ENCODE assay signal across 29 mouse cellular contexts in the genomic region with DNA sequence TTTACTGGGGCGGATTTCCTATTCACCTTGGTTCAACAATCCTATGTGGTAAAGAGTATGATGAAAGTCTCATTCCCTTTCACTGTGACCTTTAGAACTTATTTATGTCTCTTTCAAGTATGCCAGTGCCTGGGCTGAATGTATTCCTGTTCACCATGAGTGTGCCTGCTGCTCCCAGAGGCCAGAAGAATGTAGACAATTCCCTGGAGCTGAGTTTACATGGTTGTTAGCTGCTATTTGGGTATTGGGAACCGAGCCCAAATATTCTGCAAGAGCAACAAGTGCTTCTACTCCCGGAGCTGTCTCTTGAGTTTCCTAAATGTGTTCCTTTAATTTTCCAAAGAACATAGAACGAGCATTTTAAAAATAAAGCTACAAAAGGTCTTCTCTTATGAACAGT.
DNase-seq lines count a peak whose midpoint lies in the region; ATAC-seq and TF ChIP-seq lines count a peak whose summit lies in the region.
"Had no signal": no experiment of that assay in that cellular context is flagged by ENCODE, and none has a peak within 500 bp of the region (broad histone marks: within the 10 kb centered on the region; RNA-seq: fewer than 3 reads in every experiment).

No protein-coding gene starts in this region.

- no peak for TF ChIP-seq CTCF in hindbrain, postnatal 0 days (IDR thresholded peaks at IDR 0.05; ENCODE audit: low read depth)
- TF ChIP-seq CTCF in heart, postnatal 0 days (IDR thresholded peaks at IDR 0.05; ENCODE audit: low read depth) = no peak

- 68% methylated on average over 4 of the region's 4 CpGs for WGBS in heart, embryonic 11.5 days (ENCODE audit: insufficient replicate concordance)
- WGBS in hindbrain, postnatal 0 days = 58% methylated on average over 4 of the region's 4 CpGs
- 82% methylated on average over 4 of the region's 4 CpGs for WGBS in hindbrain, embryonic 14.5 days
- whole genome bisulfite sequencing in heart, postnatal 0 days = 40% methylated on average over 4 of the region's 4 CpGs

- H3K36me3 ChIP-seq in heart, embryonic 11.5 days (ENCODE audit: control insufficient read depth, insufficient read depth, low read length) = no peaks in the 10 kb centered on the region
- no peaks in the 10 kb centered on the region for H3K36me3 ChIP-seq in hindbrain, postnatal 0 days (ENCODE audit: insufficient read depth, low read length)
- H3K36me3 ChIP-seq in hindbrain, embryonic 14.5 days (replicated peaks; ENCODE audit: control insufficient read depth, insufficient read depth) = no peaks in the 10 kb centered on the region
- no peaks in the 10 kb centered on the region for H3K36me3 ChIP-seq in heart, postnatal 0 days (replicated peaks; ENCODE audit: control insufficient read depth, insufficient read depth, low read length)
- H3K36me3 ChIP-seq: embryonic facial prominence, embryonic 12.5 days; hindbrain, embryonic 13.5 days; kidney, embryonic 15.5 days; limb, embryonic 12.5 days; midbrain, embryonic 13.5 days had no signal

- H3K4me1 ChIP-seq in heart, embryonic 11.5 days (ENCODE audit: control insufficient read depth, insufficient read depth, low read length) = no peaks in the 10 kb centered on the region
- H3K4me1 ChIP-seq in hindbrain, postnatal 0 days (ENCODE audit: insufficient read depth, low read length) = no peaks in the 10 kb centered on the region
- H3K4me1 ChIP-seq in hindbrain, embryonic 14.5 days (replicated peaks; ENCODE audit: control insufficient read depth, insufficient read depth, low read length) = no peaks in the 10 kb centered on the region
- no peaks in the 10 kb centered on the region for H3K4me1 ChIP-seq in heart, postnatal 0 days (ENCODE audit: control insufficient read depth, insufficient read depth)
- H3K4me1 ChIP-seq: embryonic facial prominence, embryonic 12.5 days; hindbrain, embryonic 13.5 days; kidney, embryonic 15.5 days; limb, embryonic 12.5 days; megakaryocyte, embryonic 14.5 days; midbrain, embryonic 13.5 days had no signal

- no peak for ATAC-seq in heart, embryonic 11.5 days (replicated peaks; ENCODE audit: insufficient number of reproducible peaks, low FRiP score, low TSS enrichment)
- ATAC-seq in hindbrain, postnatal 0 days = no peak
- no peak for ATAC-seq in hindbrain, embryonic 14.5 days (ENCODE audit: low FRiP score)
- peak; percentile 83 for ATAC-seq in heart, postnatal 0 days (ENCODE audit: insufficient read depth, low read depth)
- ATAC-seq: forebrain, postnatal 0 days; inflammation-experienced regulatory T-cells, adult 6 months; lung, postnatal 0 days; midbrain, embryonic 13.5 days had no signal

- H3K9me3 ChIP-seq in heart, embryonic 11.5 days (replicated peaks; ENCODE audit: control insufficient read depth, low read length) = no peaks in the 10 kb centered on the region
- no peaks in the 10 kb centered on the region for H3K9me3 ChIP-seq in hindbrain, postnatal 0 days (ENCODE audit: low read length)
- no peaks in the 10 kb centered on the region for H3K9me3 ChIP-seq in hindbrain, embryonic 14.5 days (ENCODE audit: control insufficient read depth, low read length)
- H3K9me3 ChIP-seq in heart, postnatal 0 days (replicated peaks; ENCODE audit: control insufficient read depth, low read length) = no peaks in the 10 kb centered on the region
- H3K9me3 ChIP-seq: embryonic facial prominence, embryonic 12.5 days; hindbrain, embryonic 13.5 days; kidney, embryonic 15.5 days; limb, embryonic 12.5 days; midbrain, embryonic 13.5 days had no signal

- no peaks in the 10 kb centered on the region for H3K27me3 ChIP-seq in heart, embryonic 11.5 days (ENCODE audit: control insufficient read depth, insufficient read depth, low read length)
- no peaks in the 10 kb centered on the region for H3K27me3 ChIP-seq in hindbrain, postnatal 0 days (ENCODE audit: insufficient read depth, low read length)
- no peaks in the 10 kb centered on the region for H3K27me3 ChIP-seq in hindbrain, embryonic 14.5 days (ENCODE audit: control insufficient read depth, insufficient read depth, low read length)
- H3K27me3 ChIP-seq in heart, postnatal 0 days (ENCODE audit: control insufficient read depth, insufficient read depth, low read length) = no peaks in the 10 kb centered on the region
- H3K27me3 ChIP-seq: embryonic facial prominence, embryonic 12.5 days; hindbrain, embryonic 13.5 days; kidney, embryonic 15.5 days; limb, embryonic 12.5 days; megakaryocyte, embryonic 14.5 days; midbrain, embryonic 13.5 days had no signal

- no peak overlapping the region for H3K4me2 ChIP-seq in heart, embryonic 11.5 days
- no peak overlapping the region for H3K4me2 ChIP-seq in hindbrain, postnatal 0 days (ENCODE audit: low read depth, low read length)
- H3K4me2 ChIP-seq in hindbrain, embryonic 14.5 days (replicated peaks) = no peak overlapping the region
- no peak overlapping the region for H3K4me2 ChIP-seq in heart, postnatal 0 days (ENCODE audit: low read depth, low read length)
- H3K4me2 ChIP-seq: embryonic facial prominence, embryonic 12.5 days; hindbrain, embryonic 13.5 days; kidney, embryonic 15.5 days; limb, embryonic 12.5 days; midbrain, embryonic 13.5 days had no signal

- no peak overlapping the region for H3K9ac ChIP-seq in heart, embryonic 11.5 days (ENCODE audit: low read depth, low read length)
- no peak overlapping the region for H3K9ac ChIP-seq in hindbrain, postnatal 0 days (replicated peaks; ENCODE audit: low read length)
- H3K9ac ChIP-seq in hindbrain, embryonic 14.5 days = no peak overlapping the region
- H3K9ac ChIP-seq in heart, postnatal 0 days (replicated peaks; ENCODE audit: low read depth, low read length) = no peak overlapping the region
- H3K9ac ChIP-seq: embryonic facial prominence, embryonic 12.5 days; forebrain, postnatal 0 days; hindbrain, embryonic 13.5 days; kidney, embryonic 15.5 days; limb, embryonic 12.5 days; midbrain, embryonic 13.5 days had no signal

- H3K27ac ChIP-seq in heart, embryonic 11.5 days (ENCODE audit: low read depth, low read length) = no peak overlapping the region
- H3K27ac ChIP-seq in hindbrain, postnatal 0 days = no peak overlapping the region
- H3K27ac ChIP-seq in hindbrain, embryonic 14.5 days = no peak overlapping the region
- peak overlapping the region; percentile 52; the same call in 1 of the 2 replicates for H3K27ac ChIP-seq in heart, postnatal 0 days (ENCODE audit: low read depth)
- H3K27ac ChIP-seq: embryonic facial prominence, embryonic 12.5 days; hindbrain, embryonic 13.5 days; kidney, embryonic 15.5 days; left cerebral cortex, adult 2 months; limb, embryonic 12.5 days; midbrain, embryonic 13.5 days; stomach, postnatal 0 days had no signal

- no peak for TF ChIP-seq EP300 in heart, postnatal 0 days (IDR thresholded peaks at IDR 0.05; ENCODE audit: low read depth)

- H3K4me3 ChIP-seq in heart, embryonic 11.5 days (ENCODE audit: low read depth, low read length) = no peak overlapping the region
- H3K4me3 ChIP-seq in hindbrain, postnatal 0 days (ENCODE audit: low read length) = no peak overlapping the region
- no peak overlapping the region for H3K4me3 ChIP-seq in hindbrain, embryonic 14.5 days (replicated peaks; ENCODE audit: low read length)
- H3K4me3 ChIP-seq in heart, postnatal 0 days (ENCODE audit: low read depth, low read length) = no peak overlapping the region
- H3K4me3 ChIP-seq: embryonic facial prominence, embryonic 12.5 days; hindbrain, embryonic 13.5 days; kidney, embryonic 15.5 days; left cerebral cortex, adult 2 months; limb, embryonic 12.5 days; megakaryocyte, embryonic 14.5 days; midbrain, embryonic 13.5 days had no signal

- peak; percentile 70 for DNase-seq in heart, adult 11 months
- DNase-seq in hindbrain, postnatal 0 days (ENCODE audit: low spot score) = peak; percentile 36
- no peak for DNase-seq in hindbrain, embryonic 14.5 days (ENCODE audit: low spot score)
- peak; percentile 1 for DNase-seq in brain, adult 2 months (ENCODE audit: low read depth, low spot score)
- peak; percentile 51 for DNase-seq in heart, postnatal 0 days (ENCODE audit: low spot score)
- DNase-seq in kidney, adult 9 months = no peak
- no peak for DNase-seq in layer of hippocampus, postnatal 10 days (ENCODE audit: low spot score in 2 of 2)
- DNase-seq: adrenal gland, postnatal 36 days; cerebellum, adult 8-10 months; cerebellum, postnatal 25 days; forebrain, postnatal 0 days; kidney, adult 11 months; kidney, postnatal 25 days; lung, postnatal 4 days; right cerebral cortex, adult 18-20 months; spleen, adult 18-20 months; thymus, adult 18-20 months; thymus, postnatal 25 days had no signal

Comparison
In these comparisons a context has a peak if more than half of its experiments do, and no peak if none do; other contexts are left out.
1. DNase-seq: peak in heart, adult 11 months (single experiment), hindbrain, postnatal 0 days (single experiment), brain, adult 2 months (single experiment) and heart, postnatal 0 days (single experiment); none in hindbrain, embryonic 14.5 days (single experiment), kidney, adult 9 months (single experiment) and layer of hippocampus, postnatal 10 days (0 of 2).